ENCODE assay signal across 34 mouse cellular contexts in genomic region chr17:59805870-59806269, GRCm38 (mm10).
"Had no signal": no experiment of that assay in that cellular context is flagged by ENCODE, and none has a peak within 500 bp of the region (broad histone marks: within the 10 kb centered on the region; RNA-seq: fewer than 3 reads in every experiment).

No protein-coding gene starts in this region.

- H3K9me3 ChIP-seq: heart, embryonic 12.5 days; heart, embryonic 13.5 days; heart, embryonic 15.5 days; hindbrain, embryonic 10.5 days; hindbrain, embryonic 12.5 days; hindbrain, embryonic 15.5 days; intestine, embryonic 15.5 days; kidney, embryonic 15.5 days had no signal

- DNase-seq: heart, postnatal 10 days; heart, postnatal 14 days; heart, postnatal 36 days; heart, postnatal 4 days; kidney, adult 11 months; kidney, adult 18-20 months; kidney, adult 2 months; kidney, adult 8-10 months; kidney, adult 9 months; kidney, postnatal 10 days; kidney, postnatal 14 days; kidney, postnatal 25 days; kidney, postnatal 36 days; kidney, postnatal 4 days; layer of hippocampus, adult 9-11 months; layer of hippocampus, postnatal 36 days had no signal

- H3K9ac ChIP-seq: heart, embryonic 12.5 days; heart, embryonic 13.5 days; heart, embryonic 15.5 days; hindbrain, embryonic 12.5 days; hindbrain, embryonic 14.5 days; hindbrain, embryonic 15.5 days; intestine, embryonic 15.5 days; kidney, embryonic 15.5 days had no signal

- ATAC-seq: hindbrain, embryonic 16.5 days; hindbrain, postnatal 0 days; inflammation-experienced regulatory T-cells, adult 6 months; intestine, embryonic 15.5 days; intestine, embryonic 16.5 days; intestine, postnatal 0 days had no signal

- H3K27me3 ChIP-seq: heart, embryonic 12.5 days; heart, embryonic 13.5 days; heart, embryonic 15.5 days; hindbrain, embryonic 12.5 days; hindbrain, embryonic 15.5 days; intestine, embryonic 15.5 days; kidney, embryonic 15.5 days had no signal

- H3K4me3 ChIP-seq: heart, embryonic 12.5 days; heart, embryonic 13.5 days; heart, embryonic 15.5 days; hindbrain, embryonic 10.5 days; hindbrain, embryonic 12.5 days; hindbrain, embryonic 15.5 days; intestine, embryonic 15.5 days; kidney, embryonic 15.5 days; layer of hippocampus, adult 2 months; left cerebral cortex, adult 2 months had no signal

- H3K27ac ChIP-seq: heart, embryonic 13.5 days; heart, embryonic 15.5 days; hindbrain, embryonic 10.5 days; hindbrain, embryonic 12.5 days; hindbrain, embryonic 14.5 days; hindbrain, embryonic 15.5 days; hindbrain, postnatal 0 days; intestine, embryonic 15.5 days; kidney, embryonic 15.5 days; kidney, postnatal 0 days; layer of hippocampus, adult 2 months; left cerebral cortex, adult 2 months had no signal

- H3K4me1 ChIP-seq: heart, embryonic 12.5 days; heart, embryonic 13.5 days; heart, embryonic 15.5 days; hindbrain, embryonic 10.5 days; hindbrain, embryonic 12.5 days; hindbrain, embryonic 15.5 days; intestine, embryonic 15.5 days; kidney, embryonic 15.5 days had no signal

- H3K4me2 ChIP-seq: heart, embryonic 11.5 days; heart, embryonic 12.5 days; heart, embryonic 13.5 days; heart, embryonic 15.5 days; hindbrain, embryonic 12.5 days; hindbrain, embryonic 14.5 days; hindbrain, embryonic 15.5 days; intestine, embryonic 15.5 days; kidney, embryonic 15.5 days had no signal

- H3K36me3 ChIP-seq: heart, embryonic 12.5 days; heart, embryonic 13.5 days; heart, embryonic 15.5 days; hindbrain, embryonic 10.5 days; hindbrain, embryonic 12.5 days; hindbrain, embryonic 15.5 days; intestine, embryonic 15.5 days; kidney, embryonic 15.5 days had no signal
